Mouse (Mus musculus): ENCODE measurements around the gene Zfp770.

Gene Zfp770

GRCm38 (mm10) chr2:114143842-114144241 lies 57.4 kb downstream of the Zfp770 start:
- DNase-seq (ENCODE audit: low spot score in 2 of 2), result no peak
